ENCODE assay signal across 24 mouse cellular contexts in genomic region chr7:119899386-119900057, GRCm38 (mm10). TPM values are rescaled to one million over a fixed set of nuclear protein-coding genes. Genes with fewer than 3 reads are reported as not detected.
DNase-seq lines count a peak whose midpoint lies in the region; ATAC-seq and TF ChIP-seq lines count a peak whose summit lies in the region.
"Had no signal": no experiment of that assay in that cellular context is flagged by ENCODE, and none has a peak within 500 bp of the region (broad histone marks: within the 10 kb centered on the region; RNA-seq: fewer than 3 reads in every experiment).

No protein-coding gene starts in this region.

- H3K4me2 ChIP-seq in midbrain, embryonic 16.5 days (ENCODE audit: low read length) = no peak overlapping the region
- H3K4me2 ChIP-seq: hindbrain, embryonic 15.5 days; intestine, embryonic 15.5 days; limb, embryonic 15.5 days; lung, embryonic 15.5 days had no signal

- no peak for ATAC-seq in midbrain, embryonic 16.5 days
- no peak for ATAC-seq in megakaryocyte-erythroid progenitor cell, adult 5-6 weeks (replicated peaks; ENCODE audit: low FRiP score, low TSS enrichment, poor library complexity, severe bottlenecking)
- ATAC-seq: forebrain, postnatal 0 days; intestine, embryonic 15.5 days had no signal

- H3K9ac ChIP-seq in midbrain, embryonic 16.5 days (ENCODE audit: low read depth, low read length) = no peak overlapping the region
- H3K9ac ChIP-seq: forebrain, postnatal 0 days; hindbrain, embryonic 15.5 days; intestine, embryonic 15.5 days; limb, embryonic 15.5 days; liver, embryonic 14.5 days; lung, embryonic 15.5 days had no signal

- H3K4me3 ChIP-seq in bone marrow macrophage, adult 2 months (ENCODE audit: insufficient read depth, low read length) = no peak overlapping the region
- H3K4me3 ChIP-seq in midbrain, embryonic 16.5 days (ENCODE audit: low read depth, low read length) = no peak overlapping the region
- H3K4me3 ChIP-seq: embryonic facial prominence, embryonic 10.5 days; forebrain, embryonic 10.5 days; hindbrain, embryonic 15.5 days; intestine, embryonic 15.5 days; limb, embryonic 15.5 days; lung, embryonic 15.5 days; midbrain, embryonic 10.5 days had no signal

- H3K36me3 ChIP-seq in midbrain, embryonic 16.5 days (ENCODE audit: control insufficient read depth, insufficient read depth, low read length) = no peaks in the 10 kb centered on the region
- H3K36me3 ChIP-seq: embryonic facial prominence, embryonic 10.5 days; forebrain, embryonic 10.5 days; hindbrain, embryonic 15.5 days; intestine, embryonic 15.5 days; limb, embryonic 15.5 days; lung, embryonic 15.5 days; midbrain, embryonic 10.5 days had no signal

- intact Hi-C loops in heart, postnatal 14 days (cut with DNase I) = loop anchor here (5.0 kb wide), 1 partner anchor 203 kb away; the partner anchor contains the start of gene Tmem159
- intact Hi-C loops in gastrocnemius, postnatal 14 days (cut with DNase I; ENCODE audit: low total_unique reads) = loop anchor here (5.0 kb wide), 1 partner anchor 1127 kb away; no protein-coding TSS in a partner anchor

- peak; percentile 68 for DNase-seq in heart, adult 11 months
- DNase-seq in heart, postnatal 14 days = no peak
- DNase-seq in lung, postnatal 10 days = peak; percentile 9
- DNase-seq in lung, postnatal 14 days = no peak
- DNase-seq in gastrocnemius, postnatal 14 days = no peak
- DNase-seq: adrenal gland, postnatal 14 days; cerebellum, adult 11 months; cerebellum, adult 9-11 months; forebrain, postnatal 0 days; kidney, adult 9 months; kidney, postnatal 25 days; left cerebral cortex, postnatal 4 days had no signal

- 0 out of 2 replicates have a peak overlapping the region, but pooled peaks have one; percentile 9 for H3K27ac ChIP-seq in bone marrow macrophage, adult 2 months (ENCODE audit: insufficient read depth, low read depth, low read length)
- no peak overlapping the region for H3K27ac ChIP-seq in midbrain, embryonic 16.5 days (ENCODE audit: low read length)
- H3K27ac ChIP-seq: embryonic facial prominence, embryonic 10.5 days; forebrain, embryonic 10.5 days; hindbrain, embryonic 15.5 days; intestine, embryonic 15.5 days; limb, embryonic 15.5 days; liver, embryonic 14.5 days; lung, embryonic 15.5 days; midbrain, embryonic 10.5 days had no signal

- TF ChIP-seq CTCF in bone marrow macrophage, adult 2 months (IDR thresholded peaks at IDR 0.05; ENCODE audit: low read depth, low read length) = no peak

- WGBS in midbrain, embryonic 16.5 days = 69% methylated on average over 3 of the region's 3 CpGs

- no peaks in the 10 kb centered on the region for H3K9me3 ChIP-seq in midbrain, embryonic 16.5 days (replicated peaks; ENCODE audit: control insufficient read depth, low read length, poor library complexity, severe bottlenecking)
- H3K9me3 ChIP-seq: embryonic facial prominence, embryonic 10.5 days; forebrain, embryonic 10.5 days; G1E; hindbrain, embryonic 15.5 days; intestine, embryonic 15.5 days; limb, embryonic 15.5 days; lung, embryonic 15.5 days; midbrain, embryonic 10.5 days had no signal

- no peak for TF ChIP-seq POLR2A in bone marrow macrophage, adult 2 months (IDR thresholded peaks at IDR 0.05; ENCODE audit: borderline replicate concordance, low read depth, low read length)

- peaks cover 18% of the 10 kb centered on the region for H3K4me1 ChIP-seq in bone marrow macrophage, adult 2 months (ENCODE audit: control insufficient read depth, insufficient read depth, low read length)
- H3K4me1 ChIP-seq in midbrain, embryonic 16.5 days (ENCODE audit: control insufficient read depth, insufficient read depth, low read length) = peaks cover 13% of the 10 kb centered on the region

- no peaks in the 10 kb centered on the region for H3K27me3 ChIP-seq in midbrain, embryonic 16.5 days (ENCODE audit: control insufficient read depth, insufficient read depth, low read depth, low read length)
- H3K27me3 ChIP-seq: hindbrain, embryonic 15.5 days; intestine, embryonic 15.5 days; limb, embryonic 15.5 days; lung, embryonic 15.5 days had no signal

RNA-seq across cellular contexts. Expression of gene Dcun1d3, which starts 3.4 kb away (rescaled TPM):
- 10 to 100 TPM; 12.7 to 14.2 TPM for total RNA-seq in heart, postnatal 14 days (2021)
- polyA plus RNA-seq in bone marrow macrophage, adult 2 months (2012; ENCODE audit: insufficient read depth, insufficient read length, missing spikeins) = 7.8 and 13.0 TPM in 2 replicates
- total RNA-seq in gastrocnemius, postnatal 14 days (2021) = 10 to 100 TPM; 13.9 to 14.1 TPM
- polyA plus RNA-seq in midbrain, embryonic 16.5 days (2015; fragmentation: Nextera tagmentation; extraction: Ambion mirVana) = 19.1 and 19.8 TPM in 2 replicates
- 0.94 and 2.5 TPM in 2 replicates for total RNA-seq in megakaryocyte-erythroid progenitor cell, adult 5-6 weeks (2014; fragmentation: Nextera tagmentation)
- total RNA-seq in megakaryocyte-erythroid progenitor cell, adult 5-6 weeks (2017) = 2.2 and 4.7 TPM in 2 replicates

RNA-seq across cellular contexts. Expression of gene Lyrm1, which starts 3.9 kb away (rescaled TPM):
- total RNA-seq in heart, postnatal 14 days (2021) = 1 to 10 TPM; 6.9 to 7.6 TPM
- polyA plus RNA-seq in bone marrow macrophage, adult 2 months (2012; ENCODE audit: insufficient read depth, insufficient read length, missing spikeins) = 6.4 and 7.1 TPM in 2 replicates
- total RNA-seq in gastrocnemius, postnatal 14 days (2021) = 10 to 100 TPM; 10.4 to 11.1 TPM
- polyA plus RNA-seq in midbrain, embryonic 16.5 days (2015; fragmentation: Nextera tagmentation; extraction: Ambion mirVana) = 22.3 and 23.8 TPM in 2 replicates
- 3.0 and 5.2 TPM in 2 replicates for total RNA-seq in megakaryocyte-erythroid progenitor cell, adult 5-6 weeks (2014; fragmentation: Nextera tagmentation)
- 1.8 TPM in 1 of 2 replicates, not detected in the other for total RNA-seq in megakaryocyte-erythroid progenitor cell, adult 5-6 weeks (2017)

Comparison
In these comparisons a context has a peak if more than half of its experiments do, and no peak if none do; other contexts are left out.
1. DNase-seq: peak in heart, adult 11 months (single experiment) and lung, postnatal 10 days (single experiment); none in heart, postnatal 14 days (0 of 2), lung, postnatal 14 days (single experiment) and gastrocnemius, postnatal 14 days (single experiment).